Mouse (Mus musculus) heart, adult 2 months (tissue): ENCODE measurements around the gene Nisch. TPM values are rescaled to one million over a fixed set of nuclear protein-coding genes. Genes with fewer than 3 reads are reported as not detected.

Source experiments
- DNase-seq, 2 experiments: peaks; one replicate each; pipeline ENCODE4 v3.0.0; 2021
- H3K27ac ChIP-seq: fragments of 200-600 bp; 2 replicates; pipeline ENCODE4 v1.8.1; 2022
- H3K27me3 ChIP-seq: fragments of 200-500 bp; 2 replicates; pipeline ENCODE4 v1.6.1; 2012; ENCODE audit warnings: mild to moderate bottlenecking, low read length, inconsistent platforms, mixed read lengths; ENCODE audit not compliant: control insufficient read depth, insufficient read depth
- H3K36me3 ChIP-seq: fragments of 200-500 bp; 2 replicates; pipeline ENCODE4 v1.6.1; 2012; ENCODE audit warnings: low read length, inconsistent platforms; ENCODE audit not compliant: control insufficient read depth, insufficient read depth
- H3K4me1 ChIP-seq: fragments of 200-500 bp; 2 replicates; pipeline ENCODE4 v1.6.1; 2011; ENCODE audit warnings: low read length; ENCODE audit not compliant: control insufficient read depth, insufficient read depth
- H3K4me3 ChIP-seq: fragments of 200-600 bp; 2 replicates; pipeline ENCODE4 v1.8.1; 2022
- H3K79me2 ChIP-seq: fragments of 200-500 bp; replicated peaks from 2 replicates; pipeline ENCODE4 v1.6.1; 2012; ENCODE audit warnings: mild to moderate bottlenecking, inconsistent platforms, low read length, moderate library complexity, mixed read lengths; ENCODE audit not compliant: control insufficient read depth, insufficient read depth
- H3K9ac ChIP-seq: fragments of 200-500 bp; 2 replicates; pipeline ENCODE4 v1.6.1; 2012; ENCODE audit warnings: low read depth, mild to moderate bottlenecking, control low read depth, inconsistent platforms, low read length, mixed read lengths
- CTCF ChIP-seq: fragments of 200-600 bp; IDR thresholded peaks from 2 replicates; pipeline ENCODE4 v1.8.1; 2022; ENCODE audit warnings: antibody characterized with exemption, mild to moderate bottlenecking, moderate library complexity
- EP300 ChIP-seq: fragments of 200-500 bp; IDR thresholded peaks from 2 replicates; pipeline ENCODE4 v1.6.1; 2011; ENCODE audit warnings: low read depth, low read length, control low read depth; ENCODE audit not compliant: insufficient read depth
- POLR2A ChIP-seq: fragments of 200-500 bp; IDR thresholded peaks from 2 replicates; pipeline ENCODE4 v1.6.1; 2011; ENCODE audit warnings: mild to moderate bottlenecking, low read depth, low read length, control low read depth; ENCODE audit not compliant: insufficient read depth
- WGBS: fragments of 180-500 bp; shearing (Covaris S2); methylation state at CpG from one replicate; pipeline ENCODE4 v1.1.7; 2018; 5-methylcytosine and 5-hydroxymethylcytosine counted together
- intact Hi-C: fragments of 180-260 bp; cut with DNase I; formaldehyde crosslinking; loops from one replicate; pipeline ENCODE4 v1.15.1; 2025
- long read RNA-seq: library from polyadenylated mRNA; stranded (forward); transcript quantifications from one replicate; pipeline ENCODE4 v2.0.0, GENCODE M21; 2021
- polyA plus RNA-seq: library from polyadenylated mRNA; depleted of rRNA; stranded (reverse); fragments of >200 nt; gene quantifications from 2 replicates; pipeline ENCODE4 v1.2.3, GENCODE M21; 2012; rRNA removed
- total RNA-seq, 2 experiments: library from RNA; stranded (reverse); gene quantifications; 2 replicates each; pipeline ENCODE4 v1.2.3; 2021

Gene Nisch
- total RNA-seq (100 to 1,000 TPM; 123 to 129 TPM), polyA plus RNA-seq (187 and 223 TPM in 2 replicates)
- long read RNA-seq, full-length matches to known transcripts = 69 of 326 reads
- long read RNA-seq, partial matches to known transcripts = 35 of 326 reads
- long read RNA-seq, other reads (novel, unspliced or antisense) = 222 of 326 reads

GRCm38 (mm10) chr14:31216846-31217245, at the start of gene Nisch:
Gene Nisch (minus strand): TSS chr14:31216946.
- TF ChIP-seq CTCF (no peak), POLR2A (no peak), EP300 (no peak)

GRCm38 (mm10) chr14:31260932-31261331, 44.2 kb upstream of the Nisch start:
- Histone ChIP-seq H3K79me2 (no peaks in the 10 kb centered on the region), H3K27ac (no peak overlapping the region), H3K27me3 (no peaks in the 10 kb centered on the region), H3K36me3 (no peaks in the 10 kb centered on the region), H3K4me3 (no peak overlapping the region), H3K4me1 (no peaks in the 10 kb centered on the region), H3K9ac (no peak overlapping the region)
- intact Hi-C loops = no loop called here
- 92% methylated on average over 9 of the region's 9 CpGs for WGBS
- no peak for DNase-seq
- TF ChIP-seq POLR2A = no peak
- TF ChIP-seq CTCF = no peak
- TF ChIP-seq EP300 = no peak

More at GRCm38 (mm10) chr14:31216846-31217245, at the start of gene Nisch:
- Histone ChIP-seq H3K36me3 (no peaks in the 10 kb centered on the region), H3K79me2 (no peaks in the 10 kb centered on the region), H3K9ac (peak within 1 kb of the TSS; percentile 46), H3K27ac (peak within 1 kb of the TSS; percentile 67), H3K4me1 (peaks cover 7% of the 10 kb centered on the region), H3K4me3 (peak within 1 kb of the TSS; percentile 20), H3K27me3 (no peaks in the 10 kb centered on the region)
- DNase-seq = no peak
- intact Hi-C loops = loop anchor here (1.0 to 2.0 kb wide), 2 partner anchors 16 to 34 kb away; partner anchors contain the start of genes Bap1 and Phf7
- 72% methylated on average over 2 of the region's 2 CpGs for WGBS

GRCm38 (mm10) chr14:31260374-31260773, 43.6 kb upstream of the Nisch start:
- 94% methylated on average over 4 of the region's 4 CpGs for WGBS
- H3K79me2 ChIP-seq = no peaks in the 10 kb centered on the region
- H3K36me3 ChIP-seq = no peaks in the 10 kb centered on the region

GRCm38 (mm10) chr14:31258476-31259050, 41.8 kb upstream of the Nisch start:
- no peaks in the 10 kb centered on the region for H3K4me1 ChIP-seq
- no peaks in the 10 kb centered on the region for H3K79me2 ChIP-seq
- H3K27me3 ChIP-seq = no peaks in the 10 kb centered on the region
- no peaks in the 10 kb centered on the region for H3K36me3 ChIP-seq
- 92% methylated on average over 14 of the region's 14 CpGs for WGBS
- TF ChIP-seq CTCF = no peak
- TF ChIP-seq POLR2A = no peak
- TF ChIP-seq EP300 = no peak
- no peak overlapping the region for H3K27ac ChIP-seq
- intact Hi-C loops = no loop called here
- no peak overlapping the region for H3K4me3 ChIP-seq
- H3K9ac ChIP-seq = no peak overlapping the region
- DNase-seq = no peak

More at GRCm38 (mm10) chr14:31260374-31260773, 43.6 kb upstream of the Nisch start:
- no peak for DNase-seq
- H3K9ac ChIP-seq = no peak overlapping the region
- no peak overlapping the region for H3K4me3 ChIP-seq
- no peak for TF ChIP-seq EP300
- TF ChIP-seq POLR2A = no peak
- TF ChIP-seq CTCF = no peak
- H3K4me1 ChIP-seq = no peaks in the 10 kb centered on the region
- no peaks in the 10 kb centered on the region for H3K27me3 ChIP-seq
- H3K27ac ChIP-seq = no peak overlapping the region
- intact Hi-C loops = no loop called here

GRCm38 (mm10) chr14:31252091-31252490, 35.3 kb upstream of the Nisch start:
- Histone ChIP-seq H3K4me1 (peaks cover 3% of the 10 kb centered on the region), H3K27me3 (no peaks in the 10 kb centered on the region), H3K27ac (no peak overlapping the region), H3K4me3 (peak overlapping the region; percentile 99), H3K9ac (no peak overlapping the region), H3K79me2 (no peaks in the 10 kb centered on the region), H3K36me3 (no peaks in the 10 kb centered on the region; the same call in 1 of the 2 replicates)
- WGBS = 78% methylated on average over 5 of the region's 5 CpGs
- no peak for DNase-seq
- intact Hi-C loops = loop anchor here (5.0 kb wide), 2 partner anchors 85 to 120 kb away; partner anchors contain the start of genes Capn7 and Nt5dc2
- TF ChIP-seq POLR2A (no peak), EP300 (no peak), CTCF (no peak)

GRCm38 (mm10) chr14:31251626-31252025, 34.9 kb upstream of the Nisch start:
- H3K27me3 ChIP-seq = no peaks in the 10 kb centered on the region
- no peak for DNase-seq
- no peaks in the 10 kb centered on the region for H3K79me2 ChIP-seq
- H3K9ac ChIP-seq = peak overlapping the region; percentile 92
- H3K4me3 ChIP-seq = peak overlapping the region; percentile 99
- H3K27ac ChIP-seq = peak overlapping the region; percentile 90
- peaks cover 3% of the 10 kb centered on the region for H3K4me1 ChIP-seq
- under 1% methylated on average over 18 of the region's 18 CpGs for WGBS
- TF ChIP-seq EP300 (no peak), CTCF (no peak), POLR2A (no peak)
- no peaks in the 10 kb centered on the region; the same call in 1 of the 2 replicates for H3K36me3 ChIP-seq
- intact Hi-C loops = loop anchor here (2.0 to 5.0 kb wide), 3 partner anchors 35 to 119 kb away; partner anchors contain the start of genes Capn7, Nisch, Nt5dc2 and Sema3g
